Mouse (Mus musculus): ENCODE measurements around the gene Tcaf2. TPM values are rescaled to one million over a fixed set of nuclear protein-coding genes. Genes with fewer than 3 reads are reported as not detected.

Tcaf2 gene
- polyA plus RNA-seq (2012; rRNA removed) = 3.4 and 4.4 TPM in 2 replicates

- no peaks in the 10 kb centered on the region for H3K27me3 ChIP-seq (ENCODE audit: control insufficient read depth, insufficient read depth, low read length)
- peak within 1 kb of the TSS; percentile 74 for H3K4me3 ChIP-seq (ENCODE audit: low read depth, low read length)
- WGBS = 2% methylated on average over 23 of the region's 23 CpGs
- peak within 1 kb of the TSS; percentile 30; the same call in 1 of the 2 replicates for H3K27ac ChIP-seq (ENCODE audit: insufficient read depth, low read depth, low read length)
- TF ChIP-seq POLR2A (IDR thresholded peaks at IDR 0.05; ENCODE audit: low read depth, low read length) (no peak), CTCF (IDR thresholded peaks at IDR 0.05; ENCODE audit: extremely low read depth, insufficient read length, insufficient replicate concordance, low read depth, low read length) (peak; percentile 91; the same call in 1 of the 2 replicates)
- H3K4me1 ChIP-seq (ENCODE audit: control insufficient read depth, insufficient read depth, insufficient read length, low read length) = no peaks in the 10 kb centered on the region; the same call in 1 of the 2 replicates
- H3K36me3 ChIP-seq (ENCODE audit: control insufficient read depth, insufficient read depth, low read length) = no peaks in the 10 kb centered on the region; the same call in 1 of the 2 replicates
Observed at GRCm38 (mm10) chr6:42644912-42645549, at the start of gene Tcaf2. Gene Tcaf2 (minus strand): TSS chr6:42645254.

GRCm38 (mm10) chr6:42692517-42693190 is 47.6 kb upstream of the Tcaf2 start:
- H3K36me3 ChIP-seq (ENCODE audit: control insufficient read depth, insufficient read depth, low read length) = no peaks in the 10 kb centered on the region
- peak overlapping the region; percentile 67 for H3K4me3 ChIP-seq (ENCODE audit: low read depth, low read length)
- peak overlapping the region; percentile 34 for H3K27ac ChIP-seq (ENCODE audit: insufficient read depth, low read depth, low read length)
- no peaks in the 10 kb centered on the region for H3K4me1 ChIP-seq (ENCODE audit: control insufficient read depth, insufficient read depth, insufficient read length, low read length)
- TF ChIP-seq CTCF (IDR thresholded peaks at IDR 0.05; ENCODE audit: extremely low read depth, insufficient read length, insufficient replicate concordance, low read depth, low read length) (no peak), POLR2A (IDR thresholded peaks at IDR 0.05; ENCODE audit: low read depth, low read length) (no peak)
- no peaks in the 10 kb centered on the region for H3K27me3 ChIP-seq (ENCODE audit: control insufficient read depth, insufficient read depth, low read length)
- WGBS = 2% methylated on average over 32 of the region's 32 CpGs

GRCm38 (mm10) chr6:42692154-42692516 is 47.1 kb upstream of the Tcaf2 start:
- Histone ChIP-seq H3K27me3 (ENCODE audit: control insufficient read depth, insufficient read depth, low read length) (no peaks in the 10 kb centered on the region), H3K4me1 (ENCODE audit: control insufficient read depth, insufficient read depth, insufficient read length, low read length) (no peaks in the 10 kb centered on the region), H3K4me3 (ENCODE audit: low read depth, low read length) (peak overlapping the region; percentile 67), H3K27ac (ENCODE audit: insufficient read depth, low read depth, low read length) (peak overlapping the region; percentile 34), H3K36me3 (ENCODE audit: control insufficient read depth, insufficient read depth, low read length) (no peaks in the 10 kb centered on the region)
- WGBS = 1% methylated on average over 10 of the region's 10 CpGs
- no peak for TF ChIP-seq POLR2A (IDR thresholded peaks at IDR 0.05; ENCODE audit: low read depth, low read length)
- no peak for TF ChIP-seq CTCF (IDR thresholded peaks at IDR 0.05; ENCODE audit: extremely low read depth, insufficient read length, insufficient replicate concordance, low read depth, low read length)

GRCm38 (mm10) chr6:42689761-42690160 is 44.7 kb upstream of the Tcaf2 start:
- H3K36me3 ChIP-seq (ENCODE audit: control insufficient read depth, insufficient read depth, low read length) = no peaks in the 10 kb centered on the region
- no peaks in the 10 kb centered on the region for H3K4me1 ChIP-seq (ENCODE audit: control insufficient read depth, insufficient read depth, insufficient read length, low read length)
- H3K27me3 ChIP-seq (ENCODE audit: control insufficient read depth, insufficient read depth, low read length) = no peaks in the 10 kb centered on the region
- H3K4me3 ChIP-seq (ENCODE audit: low read depth, low read length) = no peak overlapping the region
- H3K27ac ChIP-seq (ENCODE audit: insufficient read depth, low read depth, low read length) = no peak overlapping the region
- no peak for TF ChIP-seq CTCF (IDR thresholded peaks at IDR 0.05; ENCODE audit: extremely low read depth, insufficient read length, insufficient replicate concordance, low read depth, low read length)
- TF ChIP-seq POLR2A (IDR thresholded peaks at IDR 0.05; ENCODE audit: low read depth, low read length) = no peak

GRCm38 (mm10) chr6:42687907-42688306 is 42.9 kb upstream of the Tcaf2 start:
- TF ChIP-seq POLR2A (IDR thresholded peaks at IDR 0.05; ENCODE audit: low read depth, low read length) (no peak), CTCF (IDR thresholded peaks at IDR 0.05; ENCODE audit: extremely low read depth, insufficient read length, insufficient replicate concordance, low read depth, low read length) (no peak)
- no peak overlapping the region for H3K27ac ChIP-seq (ENCODE audit: insufficient read depth, low read depth, low read length)
- H3K36me3 ChIP-seq (ENCODE audit: control insufficient read depth, insufficient read depth, low read length) = no peaks in the 10 kb centered on the region
- no peaks in the 10 kb centered on the region for H3K27me3 ChIP-seq (ENCODE audit: control insufficient read depth, insufficient read depth, low read length)
- 86% methylated on average over 5 of the region's 5 CpGs for WGBS
- H3K4me1 ChIP-seq (ENCODE audit: control insufficient read depth, insufficient read depth, insufficient read length, low read length) = no peaks in the 10 kb centered on the region
- H3K4me3 ChIP-seq (ENCODE audit: low read depth, low read length) = no peak overlapping the region

- Histone ChIP-seq H3K36me3 (ENCODE audit: control insufficient read depth, insufficient read depth, low read length) (no peaks in the 10 kb centered on the region), H3K4me3 (ENCODE audit: low read depth, low read length) (no peak overlapping the region), H3K4me1 (ENCODE audit: control insufficient read depth, insufficient read depth, insufficient read length, low read length) (no peaks in the 10 kb centered on the region), H3K27me3 (ENCODE audit: control insufficient read depth, insufficient read depth, low read length) (no peaks in the 10 kb centered on the region), H3K27ac (ENCODE audit: insufficient read depth, low read depth, low read length) (no peak overlapping the region)
- no peak for TF ChIP-seq CTCF (IDR thresholded peaks at IDR 0.05; ENCODE audit: extremely low read depth, insufficient read length, insufficient replicate concordance, low read depth, low read length)
- TF ChIP-seq POLR2A (IDR thresholded peaks at IDR 0.05; ENCODE audit: low read depth, low read length) = no peak
- 77% methylated on average over 7 of the region's 7 CpGs for WGBS
Observed at GRCm38 (mm10) chr6:42680077-42680476, 35.0 kb upstream of the Tcaf2 start.

GRCm38 (mm10) chr6:42676011-42676410 is 31.0 kb upstream of the Tcaf2 start:
- Histone ChIP-seq H3K4me1 (ENCODE audit: control insufficient read depth, insufficient read depth, insufficient read length, low read length) (no peaks in the 10 kb centered on the region), H3K27me3 (ENCODE audit: control insufficient read depth, insufficient read depth, low read length) (no peaks in the 10 kb centered on the region), H3K36me3 (ENCODE audit: control insufficient read depth, insufficient read depth, low read length) (peaks cover 2% of the 10 kb centered on the region; the same call in 1 of the 2 replicates), H3K4me3 (ENCODE audit: low read depth, low read length) (no peak overlapping the region), H3K27ac (ENCODE audit: insufficient read depth, low read depth, low read length) (no peak overlapping the region)
- WGBS = 93% methylated on average over 3 of the region's 3 CpGs
- TF ChIP-seq CTCF (IDR thresholded peaks at IDR 0.05; ENCODE audit: extremely low read depth, insufficient read length, insufficient replicate concordance, low read depth, low read length) = no peak

Data from small intestine, adult 2 months (tissue).